Mouse (Mus musculus): ENCODE data around the gene Auts2. TPM values are rescaled to one million over a fixed set of nuclear protein-coding genes. Genes with fewer than 3 reads are reported as not detected.

Gene Auts2
- polyA plus RNA-seq, 1 experiment from 2014 or later: 4.9 TPM

DNA sequence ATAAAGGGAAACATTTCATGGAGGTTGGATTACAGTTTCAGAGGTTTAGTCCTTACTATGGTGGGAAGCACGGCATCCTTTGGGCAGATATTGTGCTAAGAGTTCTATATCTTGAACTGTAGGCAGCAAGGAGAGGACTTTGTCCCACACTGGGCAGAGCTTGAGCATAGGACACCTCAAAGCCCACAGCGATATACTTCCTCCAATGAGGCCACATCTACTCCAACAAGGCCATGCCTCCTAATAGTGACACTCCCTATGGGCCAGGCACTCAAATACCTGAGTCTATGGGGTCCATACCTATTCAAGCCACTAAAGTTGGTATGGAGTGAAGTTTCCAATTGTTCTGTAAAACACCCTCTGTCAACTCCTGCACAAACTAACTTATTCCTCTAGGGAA, 106.7 kb downstream of the Auts2 start:
- Histone ChIP-seq H3K4me2 (replicated peaks; ENCODE audit: low read depth) (peak overlapping the region; percentile 18; the same call in 1 of the 2 replicates), H3K4me3 (ENCODE audit: low read depth, low read length) (no peak overlapping the region), H3K27me3 (replicated peaks; ENCODE audit: control insufficient read depth, insufficient read depth, low read length) (no peaks in the 10 kb centered on the region), H3K36me3 (ENCODE audit: control insufficient read depth, insufficient read depth) (no peaks in the 10 kb centered on the region), H3K9ac (ENCODE audit: low read depth, low read length) (no peak overlapping the region), H3K27ac (ENCODE audit: low read depth, low read length) (no peak overlapping the region), H3K4me1 (replicated peaks; ENCODE audit: control insufficient read depth, insufficient read depth, low read length) (no peaks in the 10 kb centered on the region), H3K9me3 (ENCODE audit: control insufficient read depth) (no peaks in the 10 kb centered on the region)
- ATAC-seq: peak; percentile 88
- no peak for TF ChIP-seq CTCF (IDR thresholded peaks at IDR 0.05; ENCODE audit: low read depth)
- 66% methylated on average over 2 of the region's 2 CpGs for WGBS

DNA sequence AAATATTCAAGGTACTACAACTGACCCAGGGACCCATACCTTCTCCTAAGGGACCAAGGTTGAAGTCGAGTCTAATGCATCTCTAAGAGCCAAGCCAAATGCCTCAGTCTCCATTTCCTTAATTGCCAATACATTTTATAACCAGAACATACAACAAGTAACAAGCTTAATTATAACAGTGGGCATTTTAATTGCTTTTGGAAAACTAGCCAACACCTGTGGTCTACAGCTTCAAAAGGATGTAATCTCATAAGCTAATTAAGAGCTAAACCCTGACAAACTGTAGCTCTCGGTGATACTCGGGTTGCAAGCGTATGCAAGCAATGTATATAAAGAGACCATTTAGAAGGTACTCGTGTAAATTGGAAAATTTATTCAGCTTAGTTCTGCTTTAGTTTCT, 107.7 kb downstream of the Auts2 start:
- no peak for ATAC-seq

DNA sequence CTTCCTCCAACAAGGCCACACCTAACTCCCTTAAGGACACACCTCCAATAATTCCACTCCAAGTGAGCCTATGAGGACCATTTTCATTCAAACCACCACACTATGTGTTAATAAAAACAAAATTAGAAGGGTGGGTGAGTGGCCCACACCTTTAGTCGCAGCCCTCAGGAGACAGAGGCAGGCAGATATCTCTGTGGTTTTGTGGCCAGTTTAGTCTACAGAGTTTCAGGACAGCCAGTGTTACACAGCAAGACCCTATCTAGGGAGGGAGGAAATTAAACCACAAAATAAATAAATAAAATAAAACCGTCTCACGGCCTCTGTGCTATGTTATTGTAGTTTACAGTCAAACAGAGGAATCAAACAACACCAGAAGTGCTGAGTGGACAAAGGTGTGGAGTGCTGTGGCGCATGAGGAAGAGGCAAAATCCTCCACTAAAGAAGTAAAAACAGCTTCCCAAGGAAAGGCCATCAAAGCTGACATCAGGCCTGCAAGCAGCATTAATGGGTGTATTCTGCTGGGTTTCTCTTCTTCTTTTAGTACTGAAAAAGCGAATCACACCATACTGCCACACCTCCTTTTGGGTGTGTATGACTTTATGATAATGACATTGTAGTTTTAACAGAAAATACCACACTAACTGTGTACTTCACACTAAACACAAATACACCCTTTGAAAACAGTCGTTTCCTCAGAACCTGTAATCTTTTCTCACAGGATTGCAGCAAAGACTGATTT, 109.6 kb downstream of the Auts2 start:
- H3K9me3 ChIP-seq (ENCODE audit: control insufficient read depth): no peaks in the 10 kb centered on the region
- H3K27ac ChIP-seq (ENCODE audit: low read depth, low read length): no peak overlapping the region
- ATAC-seq: no peak
- no peak overlapping the region for H3K4me3 ChIP-seq (ENCODE audit: low read depth, low read length)
- TF ChIP-seq CTCF (IDR thresholded peaks at IDR 0.05; ENCODE audit: low read depth): no peak
- H3K36me3 ChIP-seq (ENCODE audit: control insufficient read depth, insufficient read depth): no peaks in the 10 kb centered on the region
- H3K9ac ChIP-seq (ENCODE audit: low read depth, low read length): no peak overlapping the region
- 77% methylated on average over 6 of the region's 6 CpGs for WGBS
- no peak overlapping the region for H3K4me2 ChIP-seq (replicated peaks; ENCODE audit: low read depth)
- no peaks in the 10 kb centered on the region for H3K4me1 ChIP-seq (replicated peaks; ENCODE audit: control insufficient read depth, insufficient read depth, low read length)
- H3K27me3 ChIP-seq (replicated peaks; ENCODE audit: control insufficient read depth, insufficient read depth, low read length): no peaks in the 10 kb centered on the region

More for the DNA sequence above, 107.7 kb downstream of the Auts2 start:
- Histone ChIP-seq H3K4me3 (ENCODE audit: low read depth, low read length) (no peak overlapping the region), H3K4me2 (replicated peaks; ENCODE audit: low read depth) (no peak overlapping the region), H3K27ac (ENCODE audit: low read depth, low read length) (no peak overlapping the region), H3K9me3 (ENCODE audit: control insufficient read depth) (no peaks in the 10 kb centered on the region), H3K9ac (ENCODE audit: low read depth, low read length) (no peak overlapping the region), H3K4me1 (replicated peaks; ENCODE audit: control insufficient read depth, insufficient read depth, low read length) (no peaks in the 10 kb centered on the region), H3K36me3 (ENCODE audit: control insufficient read depth, insufficient read depth) (no peaks in the 10 kb centered on the region), H3K27me3 (replicated peaks; ENCODE audit: control insufficient read depth, insufficient read depth, low read length) (no peaks in the 10 kb centered on the region)
- WGBS: 88% methylated on average over 5 of the region's 5 CpGs
- TF ChIP-seq CTCF (IDR thresholded peaks at IDR 0.05; ENCODE audit: low read depth): no peak

DNA sequence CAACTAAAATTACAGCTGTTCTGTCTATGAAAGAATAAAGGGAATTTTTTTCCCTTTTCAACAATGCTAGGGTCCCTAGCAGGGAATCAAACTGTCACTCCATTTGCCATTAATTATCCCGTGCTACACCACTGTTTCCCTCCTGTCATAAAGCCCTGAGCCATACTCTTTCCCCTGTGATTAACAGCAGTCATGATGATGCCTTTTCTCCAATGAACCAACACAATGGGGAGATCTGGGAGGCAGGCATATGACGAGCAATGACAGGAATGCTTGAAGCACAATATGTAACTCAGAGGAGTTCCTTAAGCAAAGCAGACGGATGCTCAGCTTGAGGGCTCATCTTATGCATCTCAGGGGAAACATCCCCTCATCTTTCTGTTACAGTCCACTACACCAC, 113.8 kb downstream of the Auts2 start:
- 83% methylated on average over 3 of the region's 3 CpGs for WGBS
- H3K36me3 ChIP-seq (ENCODE audit: control insufficient read depth, insufficient read depth): no peaks in the 10 kb centered on the region
- no peak overlapping the region for H3K27ac ChIP-seq (ENCODE audit: low read depth, low read length)
- H3K27me3 ChIP-seq (replicated peaks; ENCODE audit: control insufficient read depth, insufficient read depth, low read length): no peaks in the 10 kb centered on the region
- no peak overlapping the region for H3K9ac ChIP-seq (ENCODE audit: low read depth, low read length)
- no peaks in the 10 kb centered on the region for H3K4me1 ChIP-seq (replicated peaks; ENCODE audit: control insufficient read depth, insufficient read depth, low read length)
- H3K9me3 ChIP-seq (ENCODE audit: control insufficient read depth): no peaks in the 10 kb centered on the region
- no peak for ATAC-seq
- H3K4me3 ChIP-seq (ENCODE audit: low read depth, low read length): no peak overlapping the region
- no peak for TF ChIP-seq CTCF (IDR thresholded peaks at IDR 0.05; ENCODE audit: low read depth)
- H3K4me2 ChIP-seq (replicated peaks; ENCODE audit: low read depth): no peak overlapping the region

DNA sequence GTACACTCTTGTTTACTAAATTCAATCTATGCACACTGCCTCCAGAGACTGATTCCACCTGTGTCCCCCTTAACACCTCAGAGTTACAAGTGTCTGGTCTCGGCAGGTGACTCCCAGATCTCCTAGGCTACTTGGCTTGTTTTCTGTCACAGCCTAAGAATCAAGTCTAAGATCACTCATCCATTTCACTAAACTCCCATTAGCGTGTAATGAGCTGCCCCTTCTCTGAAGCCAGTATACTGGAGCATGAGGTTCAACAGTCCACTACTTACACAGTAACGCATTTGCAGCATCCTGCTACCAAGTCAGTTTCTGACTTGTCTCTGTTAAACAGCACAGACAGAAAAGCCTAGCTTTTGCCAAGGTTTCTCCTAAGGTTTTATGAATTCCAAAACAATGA, 116.8 kb downstream of the Auts2 start:
- ATAC-seq: no peak
- Histone ChIP-seq H3K9me3 (ENCODE audit: control insufficient read depth) (no peaks in the 10 kb centered on the region), H3K27me3 (replicated peaks; ENCODE audit: control insufficient read depth, insufficient read depth, low read length) (no peaks in the 10 kb centered on the region), H3K4me1 (replicated peaks; ENCODE audit: control insufficient read depth, insufficient read depth, low read length) (no peaks in the 10 kb centered on the region), H3K27ac (ENCODE audit: low read depth, low read length) (no peak overlapping the region), H3K4me3 (ENCODE audit: low read depth, low read length) (no peak overlapping the region), H3K36me3 (ENCODE audit: control insufficient read depth, insufficient read depth) (no peaks in the 10 kb centered on the region), H3K4me2 (replicated peaks; ENCODE audit: low read depth) (no peak overlapping the region), H3K9ac (ENCODE audit: low read depth, low read length) (no peak overlapping the region)
- WGBS: 83% methylated on average over 3 of the region's 3 CpGs
- no peak for TF ChIP-seq CTCF (IDR thresholded peaks at IDR 0.05; ENCODE audit: low read depth)

DNA sequence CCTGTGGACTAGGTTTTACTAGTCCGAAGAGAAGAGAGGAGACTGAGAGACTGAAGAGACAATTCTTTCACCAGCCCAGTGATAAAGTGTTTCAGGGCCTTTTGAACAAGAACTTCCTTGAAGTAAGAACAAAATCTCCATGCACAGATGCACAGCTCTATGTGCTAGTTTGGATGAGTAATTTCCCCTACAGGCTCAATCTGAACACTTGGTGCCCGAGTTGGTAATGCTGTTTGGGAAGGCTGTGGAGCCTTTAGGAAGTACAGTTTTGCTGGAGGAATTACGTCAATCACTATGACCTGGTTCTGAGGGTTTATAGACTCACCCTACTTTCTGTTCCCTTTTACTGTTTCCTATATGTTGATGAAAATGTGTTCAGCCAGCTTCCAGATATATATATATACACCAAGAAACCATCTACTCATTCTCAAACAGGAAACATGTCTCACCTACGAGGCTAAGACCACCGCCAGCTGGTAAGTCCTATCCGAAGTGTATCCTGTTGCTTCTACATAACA, 117.3 kb downstream of the Auts2 start:
- no peak for TF ChIP-seq CTCF (IDR thresholded peaks at IDR 0.05; ENCODE audit: low read depth)
- Histone ChIP-seq H3K4me1 (replicated peaks; ENCODE audit: control insufficient read depth, insufficient read depth, low read length) (no peaks in the 10 kb centered on the region), H3K9ac (ENCODE audit: low read depth, low read length) (no peak overlapping the region), H3K27ac (ENCODE audit: low read depth, low read length) (no peak overlapping the region), H3K27me3 (replicated peaks; ENCODE audit: control insufficient read depth, insufficient read depth, low read length) (no peaks in the 10 kb centered on the region), H3K9me3 (ENCODE audit: control insufficient read depth) (no peaks in the 10 kb centered on the region), H3K36me3 (ENCODE audit: control insufficient read depth, insufficient read depth) (no peaks in the 10 kb centered on the region), H3K4me3 (ENCODE audit: low read depth, low read length) (no peak overlapping the region), H3K4me2 (replicated peaks; ENCODE audit: low read depth) (no peak overlapping the region)
- 80% methylated on average over 6 of the region's 6 CpGs for WGBS
- ATAC-seq: no peak
